Comparison of ENCODE assay signal across 9 mouse cellular contexts in genomic region chr8:121027787-121028186, GRCm38 (mm10). TPM values are rescaled to one million over a fixed set of nuclear protein-coding genes. Genes with fewer than 3 reads are reported as not detected.
DNase-seq lines count a peak whose midpoint lies in the region; ATAC-seq lines count a peak whose summit lies in the region.
"Had no signal": no experiment of that assay in that cellular context is flagged by ENCODE, and none has a peak within 500 bp of the region (broad histone marks: within the 10 kb centered on the region; RNA-seq: fewer than 3 reads in every experiment).

No protein-coding gene starts in this region.

- peak; percentile 39 for DNase-seq in right cerebral cortex, postnatal 10 days (ENCODE audit: low spot score in 2 of 2)
- DNase-seq in right cerebral cortex, adult 18-20 months: no peak
- peak; percentile 37 for DNase-seq in gastrocnemius, postnatal 25 days
- DNase-seq in kidney, adult 9 months: peak; percentile 40
- DNase-seq in cerebellum, adult 9-10 months: no peak
- DNase-seq in layer of hippocampus, adult 9-11 months: no peak
- DNase-seq in natural killer cell, adult 2 months (ENCODE audit: low spot score in 2 of 2): no peak

- 0 out of 2 replicates have a peak overlapping the region, but pooled peaks have one; percentile 31 for H3K27ac ChIP-seq in stomach, embryonic 16.5 days (ENCODE audit: low read length)

- no peak overlapping the region for H3K4me2 ChIP-seq in stomach, embryonic 16.5 days (ENCODE audit: low read depth, low read length)

- H3K9ac ChIP-seq in stomach, embryonic 16.5 days (ENCODE audit: low read length): no peak overlapping the region

- no peaks in the 10 kb centered on the region for H3K36me3 ChIP-seq in stomach, embryonic 16.5 days (ENCODE audit: control insufficient read depth, insufficient read depth, low read length)

- peaks cover 9% of the 10 kb centered on the region for H3K4me1 ChIP-seq in stomach, embryonic 16.5 days (ENCODE audit: control insufficient read depth, insufficient read depth, low read length)

- WGBS in stomach, embryonic 16.5 days: 15% methylated on average over 13 of the region's 13 CpGs

- ATAC-seq in stomach, embryonic 16.5 days (ENCODE audit: insufficient read depth, low FRiP score): peak; percentile 68; the same call in 1 of the 2 replicates
- ATAC-seq: Patski had no signal

- H3K27me3 ChIP-seq in stomach, embryonic 16.5 days (ENCODE audit: control insufficient read depth, insufficient read depth, low read length): 0 out of 2 replicates have a peak, but pooled peaks cover 3% of the 10 kb centered on the region

- no peaks in the 10 kb centered on the region for H3K9me3 ChIP-seq in stomach, embryonic 16.5 days (replicated peaks; ENCODE audit: control insufficient read depth, low read length)

- H3K4me3 ChIP-seq in stomach, embryonic 16.5 days (replicated peaks; ENCODE audit: low read length): no peak overlapping the region

RNA-seq across cellular contexts. Expression of gene Foxf1, which starts 56.4 kb away (rescaled TPM):
- total RNA-seq in gastrocnemius, postnatal 25 days (2021): not detected
- 98.1 and 101 TPM in 2 replicates for polyA plus RNA-seq in stomach, embryonic 16.5 days (2015; fragmentation: Nextera tagmentation; extraction: Ambion mirVana)

Comparison
In these comparisons a context has a peak if more than half of its experiments do, and no peak if none do; other contexts are left out.
1. DNase-seq: peak in right cerebral cortex, postnatal 10 days (2 of 2), gastrocnemius, postnatal 25 days (single experiment) and kidney, adult 9 months (single experiment); none in right cerebral cortex, adult 18-20 months (single experiment), cerebellum, adult 9-10 months (single experiment), layer of hippocampus, adult 9-11 months (single experiment) and natural killer cell, adult 2 months (0 of 2).